In the genomic region with DNA sequence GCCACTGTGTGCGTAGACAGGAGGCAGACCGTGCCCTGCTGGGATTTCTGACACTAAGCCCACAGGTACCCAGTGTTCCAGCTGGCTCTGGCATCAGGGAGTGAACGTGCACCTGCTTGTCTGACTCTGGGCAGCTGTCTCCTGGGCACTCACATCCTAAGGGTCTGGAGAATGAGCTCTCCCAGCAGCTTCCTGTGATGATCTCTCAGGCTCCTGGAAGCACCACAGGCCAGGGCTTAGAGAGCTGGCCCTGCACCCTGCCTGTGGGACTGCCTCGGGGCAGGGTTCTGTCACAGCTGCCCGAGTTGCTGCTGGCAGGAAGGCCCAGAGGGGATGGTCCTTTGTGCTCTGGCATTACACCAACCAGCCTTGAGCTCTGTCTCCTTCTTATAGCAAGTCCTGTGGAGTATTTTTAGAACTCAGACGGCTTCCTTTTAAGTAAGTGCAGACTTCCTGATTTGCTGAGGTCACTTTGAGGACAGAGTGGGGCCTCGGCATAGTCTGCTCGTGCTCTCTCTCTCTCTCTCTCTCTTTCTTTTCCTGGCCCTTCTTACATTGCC, we compare ENCODE assay signal across 8 mouse cellular contexts. TPM values are rescaled to one million over a fixed set of nuclear protein-coding genes. Genes with fewer than 3 reads are reported as not detected.
DNase-seq lines count a peak whose midpoint lies in the region; ATAC-seq and TF ChIP-seq lines count a peak whose summit lies in the region.

No protein-coding gene starts in this region.

- peak; percentile 83 for ATAC-seq in granulocyte monocyte progenitor cell, adult 5-6 weeks (replicated peaks; ENCODE audit: poor library complexity, severe bottlenecking)
- ATAC-seq in intestine, postnatal 0 days = peak; percentile 72
- peak; percentile 48 for ATAC-seq in liver, postnatal 0 days
- ATAC-seq in neural tube, embryonic 15.5 days (ENCODE audit: low FRiP score) = no peak
- no peak for ATAC-seq in erythroid progenitor cell, adult 5-6 weeks (replicated peaks; ENCODE audit: low FRiP score, poor library complexity, severe bottlenecking)

- 22% methylated on average over 8 of the region's 8 CpGs for WGBS in intestine, postnatal 0 days
- WGBS in liver, postnatal 0 days (ENCODE audit: insufficient replicate concordance) = 43% methylated on average over 8 of the region's 8 CpGs
- WGBS in neural tube, embryonic 15.5 days = 40% methylated on average over 8 of the region's 8 CpGs

- TF ChIP-seq CTCF in intestine, postnatal 0 days (IDR thresholded peaks at IDR 0.05; ENCODE audit: low read depth) = no peak
- TF ChIP-seq CTCF in liver, postnatal 0 days (IDR thresholded peaks at IDR 0.05; ENCODE audit: low read depth) = no peak

- H3K4me1 ChIP-seq in intestine, postnatal 0 days (replicated peaks; ENCODE audit: control insufficient read depth, insufficient read depth, low read length) = peaks cover 2% of the 10 kb centered on the region; the same call in 1 of the 2 replicates
- H3K4me1 ChIP-seq in liver, postnatal 0 days (ENCODE audit: insufficient read depth) = peaks cover 6% of the 10 kb centered on the region
- H3K4me1 ChIP-seq in neural tube, embryonic 15.5 days = peaks cover 20% of the 10 kb centered on the region

- no peak overlapping the region for H3K9ac ChIP-seq in intestine, postnatal 0 days (ENCODE audit: low read depth, low read length)
- no peak overlapping the region for H3K9ac ChIP-seq in liver, postnatal 0 days (replicated peaks)
- H3K9ac ChIP-seq in neural tube, embryonic 15.5 days (replicated peaks) = no peak overlapping the region

- no peak overlapping the region for H3K4me3 ChIP-seq in intestine, postnatal 0 days (ENCODE audit: low read depth, low read length)
- H3K4me3 ChIP-seq in liver, postnatal 0 days (ENCODE audit: low read depth, low read length) = no peak overlapping the region
- H3K4me3 ChIP-seq in neural tube, embryonic 15.5 days (replicated peaks) = no peak overlapping the region

- H3K27ac ChIP-seq in intestine, postnatal 0 days (ENCODE audit: low read depth, low read length) = peak overlapping the region; percentile 58
- H3K27ac ChIP-seq in liver, postnatal 0 days (ENCODE audit: low read depth) = no peak overlapping the region
- 0 out of 2 replicates have a peak overlapping the region, but pooled peaks have one; percentile 23 for H3K27ac ChIP-seq in neural tube, embryonic 15.5 days (replicated peaks)

- peak; percentile 85 for DNase-seq in layer of hippocampus, adult 9-11 months
- no peak for DNase-seq in layer of hippocampus, postnatal 36 days
- peak; percentile 55 for DNase-seq in adrenal gland, postnatal 25 days
- DNase-seq in liver, postnatal 0 days = no peak

- TF ChIP-seq EP300 in liver, postnatal 0 days (IDR thresholded peaks at IDR 0.05; ENCODE audit: low read depth) = no peak

- H3K27me3 ChIP-seq in intestine, postnatal 0 days (replicated peaks; ENCODE audit: control insufficient read depth, insufficient read depth, low read length) = no peaks in the 10 kb centered on the region
- H3K27me3 ChIP-seq in liver, postnatal 0 days (ENCODE audit: insufficient read depth, low read length) = no peaks in the 10 kb centered on the region
- no peaks in the 10 kb centered on the region for H3K27me3 ChIP-seq in neural tube, embryonic 15.5 days (replicated peaks)

- H3K9me3 ChIP-seq in intestine, postnatal 0 days (ENCODE audit: control insufficient read depth) = no peaks in the 10 kb centered on the region
- no peaks in the 10 kb centered on the region for H3K9me3 ChIP-seq in liver, postnatal 0 days (ENCODE audit: low read length)
- H3K9me3 ChIP-seq in neural tube, embryonic 15.5 days (replicated peaks) = no peaks in the 10 kb centered on the region

- H3K4me2 ChIP-seq in intestine, postnatal 0 days (replicated peaks; ENCODE audit: low read depth) = no peak overlapping the region
- H3K4me2 ChIP-seq in liver, postnatal 0 days (ENCODE audit: low read depth, low read length) = no peak overlapping the region
- no peak overlapping the region for H3K4me2 ChIP-seq in neural tube, embryonic 15.5 days

- peaks cover 22% of the 10 kb centered on the region; the same call in 1 of the 2 replicates for H3K36me3 ChIP-seq in intestine, postnatal 0 days (ENCODE audit: control insufficient read depth, insufficient read depth)
- peaks cover 7% of the 10 kb centered on the region; the same call in 1 of the 2 replicates for H3K36me3 ChIP-seq in liver, postnatal 0 days (replicated peaks; ENCODE audit: insufficient read depth, low read length)
- no peaks in the 10 kb centered on the region for H3K36me3 ChIP-seq in neural tube, embryonic 15.5 days

RNA-seq across cellular contexts. Expression of a gene that starts 23.2 kb away (rescaled TPM):
- 100 to 1,000 TPM; 148 to 157 TPM for total RNA-seq in layer of hippocampus, postnatal 36 days (2021)
- total RNA-seq in adrenal gland, postnatal 25 days (2021) = 87.7 and 113 TPM in 2 replicates
- 35.4 and 46.8 TPM in 2 replicates for total RNA-seq in granulocyte monocyte progenitor cell, adult 5-6 weeks (2014; fragmentation: Nextera tagmentation)
- 60.4 and 62.0 TPM in 2 replicates for total RNA-seq in granulocyte monocyte progenitor cell, adult 5-6 weeks (2017)
- polyA plus RNA-seq in intestine, postnatal 0 days (2015; fragmentation: Nextera tagmentation; extraction: Ambion mirVana) = 33.8 and 34.0 TPM in 2 replicates
- polyA plus RNA-seq in liver, postnatal 0 days (2015; fragmentation: Nextera tagmentation; extraction: Ambion mirVana) = 14.1 and 15.4 TPM in 2 replicates
- 107 and 110 TPM in 2 replicates for polyA plus RNA-seq in neural tube, embryonic 15.5 days (2015; fragmentation: Nextera tagmentation; extraction: Ambion mirVana)
- total RNA-seq in erythroid progenitor cell, adult 5-6 weeks (2015; ENCODE audit: low replicate concordance) = 8.4 and 16.6 TPM in 2 replicates
- 14.9 and 30.0 TPM in 2 replicates for total RNA-seq in erythroid progenitor cell, adult 5-6 weeks (2017; ENCODE audit: low replicate concordance)

Comparison
In these comparisons a context has a peak if more than half of its experiments do, and no peak if none do; other contexts are left out.
1. DNase-seq: peak in layer of hippocampus, adult 9-11 months (single experiment) and adrenal gland, postnatal 25 days (single experiment); none in layer of hippocampus, postnatal 36 days (0 of 2) and liver, postnatal 0 days (single experiment).
2. ATAC-seq: peak in granulocyte monocyte progenitor cell, adult 5-6 weeks (single experiment), intestine, postnatal 0 days (single experiment) and liver, postnatal 0 days (single experiment); none in neural tube, embryonic 15.5 days (single experiment) and erythroid progenitor cell, adult 5-6 weeks (single experiment).